Mouse (Mus musculus): Measurements from ENCODE around the gene Cdkn1a. TPM values are rescaled to one million over a fixed set of nuclear protein-coding genes. Genes with fewer than 3 reads are reported as not detected.
"Not testable (repeated sequence)": the region's sequence is repeated elsewhere in the genome, so short reads cannot be mapped to it uniquely, and the experiment has no call there.

Cdkn1a gene
- polyA plus RNA-seq, 1 experiment from 2014 or later = 12.4 TPM

DNA sequence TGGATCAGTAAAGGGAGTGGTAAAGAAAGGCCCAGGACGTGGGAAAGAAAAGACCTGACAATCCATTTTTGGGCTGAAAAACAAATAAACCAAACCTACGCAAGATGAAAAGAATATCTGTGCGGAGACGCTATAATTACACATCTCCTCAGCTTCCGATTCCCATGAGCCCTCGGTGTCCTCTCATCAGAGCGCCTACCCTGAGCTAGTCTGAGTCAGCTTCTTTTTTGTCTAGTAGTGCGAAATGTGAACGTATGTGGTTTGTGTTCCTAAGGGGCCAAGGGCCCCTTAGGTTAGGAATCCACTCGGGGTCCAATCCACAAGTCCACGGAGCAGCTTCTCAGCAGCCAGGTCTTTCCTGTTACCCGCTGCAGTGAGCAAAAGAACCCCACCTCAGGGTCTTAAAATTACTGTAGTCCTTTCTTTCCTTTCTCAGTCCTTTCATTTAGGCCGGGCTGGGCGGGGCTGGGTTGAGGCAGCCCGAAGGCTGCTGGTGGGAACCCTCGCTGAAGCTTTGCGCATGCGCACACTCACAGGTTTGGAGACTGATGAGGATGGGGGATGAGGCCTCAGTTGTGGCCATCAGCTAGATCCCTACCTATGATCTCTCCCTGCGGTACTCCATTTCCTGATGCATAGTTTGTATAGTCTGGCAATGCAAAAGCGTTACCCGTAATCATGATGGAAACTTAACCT is 25.4 kb upstream of the Cdkn1a start:
- no peaks in the 10 kb centered on the region for H3K36me3 ChIP-seq (ENCODE audit: insufficient read depth)
- no peak for TF ChIP-seq CTCF (IDR thresholded peaks at IDR 0.05; ENCODE audit: low read depth)
- H3K27me3 ChIP-seq (ENCODE audit: insufficient read depth, low read length) = no peaks in the 10 kb centered on the region
- 79% methylated on average over 21 of the region's 21 CpGs for WGBS
- no peak overlapping the region for H3K4me2 ChIP-seq
- H3K9ac ChIP-seq = no peak overlapping the region
- no peak overlapping the region for H3K27ac ChIP-seq (ENCODE audit: low read depth)
- no peak overlapping the region for H3K4me3 ChIP-seq (ENCODE audit: low read depth, low read length)
- DNase-seq (no peak), ATAC-seq (ENCODE audit: insufficient read depth) (no peak)
- no peaks in the 10 kb centered on the region for H3K9me3 ChIP-seq (ENCODE audit: low read depth, low read length)
- no peaks in the 10 kb centered on the region for H3K4me1 ChIP-seq (ENCODE audit: insufficient read depth)

DNA sequence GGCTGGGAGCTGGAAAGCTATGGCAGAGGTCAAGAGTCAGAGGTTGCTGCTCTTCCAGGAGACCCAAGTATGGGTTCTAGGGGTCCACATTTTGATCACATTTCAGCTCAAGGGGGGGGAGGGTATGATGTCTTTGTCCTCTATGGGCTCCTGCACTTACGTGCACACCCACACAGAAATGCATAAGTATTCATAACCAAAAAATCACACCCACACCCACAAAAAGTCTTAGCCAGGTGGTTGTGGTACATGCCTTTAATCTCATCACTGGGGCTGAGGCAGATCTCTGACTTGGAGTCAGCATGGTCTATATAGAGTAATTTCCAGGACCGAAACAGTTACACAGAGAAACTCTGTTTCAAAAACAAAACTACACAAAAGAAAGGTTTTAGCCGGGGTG is 24.8 kb upstream of the Cdkn1a start:
- Histone ChIP-seq H3K4me2 (no peak overlapping the region), H3K27ac (ENCODE audit: low read depth) (no peak overlapping the region), H3K4me3 (ENCODE audit: low read depth, low read length) (no peak overlapping the region), H3K9me3 (ENCODE audit: low read depth, low read length) (no peaks in the 10 kb centered on the region), H3K4me1 (ENCODE audit: insufficient read depth) (no peaks in the 10 kb centered on the region), H3K9ac (no peak overlapping the region), H3K36me3 (ENCODE audit: insufficient read depth) (no peaks in the 10 kb centered on the region), H3K27me3 (ENCODE audit: insufficient read depth, low read length) (no peaks in the 10 kb centered on the region)
- WGBS = 87% methylated on average over 3 of the region's 3 CpGs
- no peak for TF ChIP-seq CTCF (IDR thresholded peaks at IDR 0.05; ENCODE audit: low read depth)
- ATAC-seq (ENCODE audit: insufficient read depth) (no peak), DNase-seq (no peak)

DNA sequence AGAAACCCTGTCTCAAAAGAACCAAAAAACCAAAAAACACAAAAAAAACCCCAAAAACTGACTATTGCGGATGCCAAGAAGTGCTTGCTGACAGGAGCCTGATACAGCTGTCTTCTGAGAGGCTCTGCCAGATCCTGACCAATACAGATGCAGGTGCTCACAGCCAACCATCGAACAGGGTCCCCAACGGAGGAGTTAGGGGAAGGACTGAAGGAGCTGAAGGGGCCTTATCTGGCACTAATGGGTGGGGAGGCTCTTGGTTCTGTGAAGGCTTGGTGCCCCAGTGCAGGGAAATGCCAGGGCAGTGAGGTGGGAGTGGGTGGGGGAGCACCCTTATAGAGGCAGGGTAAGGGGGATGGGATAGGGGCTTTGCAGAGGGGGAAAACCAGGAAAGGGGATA is 23.4 kb upstream of the Cdkn1a start:
- not testable (repeated sequence) for H3K9ac ChIP-seq; H3K36me3 ChIP-seq (ENCODE audit: insufficient read depth); H3K4me1 ChIP-seq (ENCODE audit: insufficient read depth); ATAC-seq (ENCODE audit: insufficient read depth); DNase-seq; H3K9me3 ChIP-seq (ENCODE audit: low read depth, low read length); H3K27ac ChIP-seq (ENCODE audit: low read depth); H3K27me3 ChIP-seq (ENCODE audit: insufficient read depth, low read length); H3K4me3 ChIP-seq (ENCODE audit: low read depth, low read length); H3K4me2 ChIP-seq
- WGBS = 63% methylated on average over 3 of the region's 3 CpGs

DNA sequence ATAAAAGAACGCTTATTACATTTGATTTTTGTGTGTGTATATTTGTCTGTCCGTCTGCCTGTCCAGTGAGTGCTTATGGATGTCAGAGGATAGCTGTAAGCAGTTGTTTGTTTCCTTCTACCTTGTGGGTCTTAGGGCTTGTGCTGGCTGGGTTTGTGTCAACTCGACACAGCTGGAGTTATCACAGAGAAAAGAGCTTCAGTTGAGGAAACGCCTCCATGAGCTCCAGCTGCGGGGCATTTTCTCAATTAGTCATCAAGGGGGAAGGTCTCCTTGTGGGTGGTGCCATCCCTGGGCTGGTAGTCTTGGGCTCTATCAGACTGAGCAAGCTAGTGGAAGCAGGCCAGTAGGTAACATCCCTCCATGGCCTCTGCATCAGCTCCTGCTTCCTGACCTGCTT is 22.9 kb upstream of the Cdkn1a start:
- ATAC-seq (ENCODE audit: insufficient read depth) (no peak), DNase-seq (no peak)
- H3K9ac ChIP-seq = no peak overlapping the region
- no peaks in the 10 kb centered on the region for H3K4me1 ChIP-seq (ENCODE audit: insufficient read depth)
- 47% methylated on average over 5 of the region's 5 CpGs for WGBS
- no peak overlapping the region for H3K4me3 ChIP-seq (ENCODE audit: low read depth, low read length)
- TF ChIP-seq CTCF (IDR thresholded peaks at IDR 0.05; ENCODE audit: low read depth) = no peak
- no peaks in the 10 kb centered on the region for H3K36me3 ChIP-seq (ENCODE audit: insufficient read depth)
- H3K4me2 ChIP-seq = no peak overlapping the region
- H3K9me3 ChIP-seq (ENCODE audit: low read depth, low read length) = no peaks in the 10 kb centered on the region
- no peaks in the 10 kb centered on the region for H3K27me3 ChIP-seq (ENCODE audit: insufficient read depth, low read length)
- no peak overlapping the region for H3K27ac ChIP-seq (ENCODE audit: low read depth)

DNA sequence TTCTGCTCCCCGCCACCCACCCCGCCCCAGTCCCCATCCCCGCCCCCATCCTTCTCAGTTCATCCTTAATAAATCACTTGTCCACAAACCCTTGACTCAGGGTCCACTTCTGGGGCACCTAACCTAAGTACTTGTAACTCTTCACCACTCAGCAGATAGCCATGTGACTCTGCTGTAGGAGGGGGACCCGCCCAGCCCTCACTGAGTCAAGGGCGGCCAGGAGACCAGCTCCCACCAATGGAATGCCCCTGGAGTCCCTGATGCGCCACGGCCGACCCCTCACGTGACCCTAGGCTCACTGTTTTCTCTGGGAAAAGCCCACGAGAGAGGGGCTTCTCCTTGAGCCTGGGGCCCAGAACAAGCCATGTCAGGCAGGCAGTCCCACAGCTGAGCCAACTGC is 21.7 kb upstream of the Cdkn1a start:
- no peak overlapping the region for H3K9ac ChIP-seq
- no peak overlapping the region for H3K4me2 ChIP-seq
- H3K27me3 ChIP-seq (ENCODE audit: insufficient read depth, low read length) = no peaks in the 10 kb centered on the region
- no peaks in the 10 kb centered on the region for H3K36me3 ChIP-seq (ENCODE audit: insufficient read depth)
- DNase-seq (no peak), ATAC-seq (ENCODE audit: insufficient read depth) (no peak)
- TF ChIP-seq CTCF (IDR thresholded peaks at IDR 0.05; ENCODE audit: low read depth) = no peak
- WGBS = 55% methylated on average over 10 of the region's 10 CpGs
- no peak overlapping the region for H3K27ac ChIP-seq (ENCODE audit: low read depth)
- H3K4me3 ChIP-seq (ENCODE audit: low read depth, low read length) = no peak overlapping the region
- no peaks in the 10 kb centered on the region for H3K9me3 ChIP-seq (ENCODE audit: low read depth, low read length)
- no peaks in the 10 kb centered on the region for H3K4me1 ChIP-seq (ENCODE audit: insufficient read depth)

DNA sequence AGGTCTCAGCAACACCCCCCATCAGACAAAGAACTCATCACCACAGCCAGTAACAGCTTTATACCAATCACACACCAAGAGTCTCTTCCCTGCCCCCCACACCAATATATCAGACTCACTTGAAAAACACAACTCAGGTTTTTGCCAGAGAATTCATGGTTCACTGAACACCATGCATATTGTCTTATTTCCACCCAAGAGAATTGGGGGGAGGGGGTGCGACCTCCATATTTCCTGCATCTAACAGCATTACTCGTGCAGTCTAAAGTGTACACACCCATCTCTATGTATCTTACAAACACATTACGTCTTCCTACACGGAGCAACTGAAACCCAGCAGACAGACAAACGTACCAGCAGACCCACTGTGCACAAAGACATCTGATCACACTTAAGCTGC is 19.0 kb upstream of the Cdkn1a start:
- Histone ChIP-seq H3K4me3 (ENCODE audit: low read depth, low read length) (no peak overlapping the region), H3K27ac (ENCODE audit: low read depth) (no peak overlapping the region), H3K36me3 (ENCODE audit: insufficient read depth) (no peaks in the 10 kb centered on the region), H3K4me2 (no peak overlapping the region), H3K27me3 (ENCODE audit: insufficient read depth, low read length) (no peaks in the 10 kb centered on the region), H3K9me3 (ENCODE audit: low read depth, low read length) (no peaks in the 10 kb centered on the region), H3K4me1 (ENCODE audit: insufficient read depth) (no peaks in the 10 kb centered on the region), H3K9ac (no peak overlapping the region)
- no peak for DNase-seq
- TF ChIP-seq CTCF (IDR thresholded peaks at IDR 0.05; ENCODE audit: low read depth) = no peak
- no peak for ATAC-seq (ENCODE audit: insufficient read depth)
- 59% methylated on average over 5 of the region's 5 CpGs for WGBS

DNA sequence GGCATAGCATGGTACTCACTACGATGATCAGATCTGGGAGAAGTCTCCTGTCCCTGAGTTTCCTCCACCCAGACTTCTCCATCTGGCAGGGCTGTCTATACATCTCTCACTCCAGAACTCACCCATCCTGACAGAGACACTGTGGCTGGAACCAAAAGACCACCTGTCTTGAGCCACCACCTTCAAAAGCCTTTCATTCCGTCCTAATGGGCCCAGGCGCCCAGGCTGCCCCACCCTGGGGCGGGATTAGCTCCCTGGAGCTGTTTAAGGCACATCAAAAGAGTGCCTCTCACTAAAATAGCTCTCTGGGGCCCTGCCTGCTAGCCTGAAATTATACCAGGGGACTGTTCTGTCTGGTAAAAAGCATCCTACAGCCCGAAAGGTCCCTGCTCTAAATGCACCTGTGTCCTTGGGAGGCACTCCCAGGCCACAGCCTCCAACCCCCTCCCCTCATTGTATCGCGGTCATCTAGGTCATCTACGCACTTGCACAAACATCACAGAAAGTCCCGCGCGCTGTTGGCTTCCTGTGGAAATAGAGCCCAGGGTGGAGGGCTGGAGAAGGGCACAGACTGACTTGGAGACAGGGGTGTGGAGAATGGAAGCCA is 18.0 kb upstream of the Cdkn1a start:
- Histone ChIP-seq H3K36me3 (ENCODE audit: insufficient read depth) (no peaks in the 10 kb centered on the region), H3K9ac (no peak overlapping the region), H3K9me3 (ENCODE audit: low read depth, low read length) (no peaks in the 10 kb centered on the region), H3K27ac (ENCODE audit: low read depth) (no peak overlapping the region), H3K4me1 (ENCODE audit: insufficient read depth) (no peaks in the 10 kb centered on the region), H3K27me3 (ENCODE audit: insufficient read depth, low read length) (no peaks in the 10 kb centered on the region), H3K4me2 (no peak overlapping the region), H3K4me3 (ENCODE audit: low read depth, low read length) (no peak overlapping the region)
- no peak for DNase-seq
- WGBS = 17% methylated on average over 11 of the region's 11 CpGs
- no peak for TF ChIP-seq CTCF (IDR thresholded peaks at IDR 0.05; ENCODE audit: low read depth)
- ATAC-seq (ENCODE audit: insufficient read depth) = no peak

Measured in lung, embryonic 14.5 days (tissue).